Mouse (Mus musculus): Measurements from ENCODE around the gene Fam180a.

Fam180a gene

GRCm38 (mm10) chr6:35265580-35266278 is 60.2 kb downstream of the Fam180a start:
- DNase-seq (ENCODE audit: low read depth, low spot score), result no peak

Data from skeletal muscle tissue, adult 2 months (tissue).